Mouse (Mus musculus): ENCODE results near the gene D1Ertd622e. TPM values are rescaled to one million over a fixed set of nuclear protein-coding genes. Genes with fewer than 3 reads are reported as not detected.

Gene D1Ertd622e
- total RNA-seq, 2 experiments from 2014 or later: 4.6 to 5.1 TPM

- intact Hi-C loops (cut with DNase I): loop anchor here (10.0 kb wide), 1 partner anchor 325 kb away; no protein-coding TSS in a partner anchor
Observed at GRCm38 (mm10) chr1:97650072-97650471, 11.8 kb downstream of the D1Ertd622e start.

GRCm38 (mm10) chr1:97647037-97647436 lies 14.8 kb downstream of the D1Ertd622e start:
- no peak for DNase-seq
- intact Hi-C loops (cut with DNase I): no loop called here

More at GRCm38 (mm10) chr1:97650072-97650471, 11.8 kb downstream of the D1Ertd622e start:
- DNase-seq: no peak

- no peak for DNase-seq
- intact Hi-C loops (cut with DNase I): no loop called here
Observed at GRCm38 (mm10) chr1:97634104-97634503, 27.8 kb downstream of the D1Ertd622e start.

GRCm38 (mm10) chr1:97632545-97633256 lies 29.2 kb downstream of the D1Ertd622e start:
- no peak for DNase-seq
- intact Hi-C loops (cut with DNase I): no loop called here

- DNase-seq: no peak
- intact Hi-C loops (cut with DNase I): no loop called here
Observed at GRCm38 (mm10) chr1:97631843-97632470, 29.9 kb downstream of the D1Ertd622e start.

GRCm38 (mm10) chr1:97630146-97630545 lies 31.7 kb downstream of the D1Ertd622e start:
- intact Hi-C loops (cut with DNase I): no loop called here
- no peak for DNase-seq

GRCm38 (mm10) chr1:97628859-97629258 lies 33.0 kb downstream of the D1Ertd622e start:
- intact Hi-C loops (cut with DNase I): no loop called here

GRCm38 (mm10) chr1:97628016-97628415 lies 33.9 kb downstream of the D1Ertd622e start:
- intact Hi-C loops (cut with DNase I): no loop called here
- no peak for DNase-seq

More at GRCm38 (mm10) chr1:97628859-97629258, 33.0 kb downstream of the D1Ertd622e start:
- no peak for DNase-seq

- intact Hi-C loops (cut with DNase I): no loop called here
- DNase-seq: no peak
Observed at GRCm38 (mm10) chr1:97625427-97625826, 36.4 kb downstream of the D1Ertd622e start.

- intact Hi-C loops (cut with DNase I): no loop called here
- no peak for DNase-seq
Observed at GRCm38 (mm10) chr1:97624386-97624785, 37.5 kb downstream of the D1Ertd622e start.

GRCm38 (mm10) chr1:97623214-97623856 lies 38.5 kb downstream of the D1Ertd622e start:
- DNase-seq: no peak
- intact Hi-C loops (cut with DNase I): no loop called here

GRCm38 (mm10) chr1:97622574-97623208 lies 39.2 kb downstream of the D1Ertd622e start:
- no peak for DNase-seq
- intact Hi-C loops (cut with DNase I): no loop called here

- intact Hi-C loops (cut with DNase I): no loop called here
Observed at GRCm38 (mm10) chr1:97619621-97620320, 42.1 kb downstream of the D1Ertd622e start.

GRCm38 (mm10) chr1:97615525-97615924 lies 46.3 kb downstream of the D1Ertd622e start:
- intact Hi-C loops (cut with DNase I): no loop called here
- no peak for DNase-seq

More at GRCm38 (mm10) chr1:97619621-97620320, 42.1 kb downstream of the D1Ertd622e start:
- no peak for DNase-seq

GRCm38 (mm10) chr1:97614531-97615462 lies 47.1 kb downstream of the D1Ertd622e start:
- intact Hi-C loops (cut with DNase I): no loop called here
- DNase-seq: no peak

GRCm38 (mm10) chr1:97611747-97612146 lies 50.1 kb downstream of the D1Ertd622e start:
- DNase-seq: no peak
- intact Hi-C loops (cut with DNase I): no loop called here

- intact Hi-C loops (cut with DNase I): no loop called here
- DNase-seq: no peak
Observed at GRCm38 (mm10) chr1:97603361-97603760, 58.5 kb downstream of the D1Ertd622e start.

- DNase-seq: no peak
- intact Hi-C loops (cut with DNase I): no loop called here
Observed at GRCm38 (mm10) chr1:97600371-97600770, 61.5 kb downstream of the D1Ertd622e start.

GRCm38 (mm10) chr1:97599101-97599500 lies 62.8 kb downstream of the D1Ertd622e start:
- no peak for DNase-seq
- intact Hi-C loops (cut with DNase I): no loop called here
